Mouse (Mus musculus) small intestine, adult 2 months (tissue): Measurements from ENCODE around the gene Zc3h8.

ENCODE experiments used
- CTCF ChIP-seq: fragments of 200-500 bp; IDR thresholded peaks from 2 replicates; pipeline ENCODE4 v1.5.1; 2012; ENCODE audit warnings: low read depth, mild to moderate bottlenecking, control low read depth, inconsistent platforms, low read length, moderate library complexity, mixed read lengths; ENCODE audit not compliant: insufficient replicate concordance, insufficient read length; ENCODE audit errors: extremely low read depth
- POLR2A ChIP-seq: fragments of 200-500 bp; IDR thresholded peaks from 2 replicates; pipeline ENCODE4 v1.6.1; 2012; ENCODE audit warnings: low read depth, mild to moderate bottlenecking, control low read depth, inconsistent platforms, low read length, moderate library complexity

GRCm38 (mm10) chr2:128972301-128972700, 28.4 kb upstream of the Zc3h8 start:
- TF ChIP-seq POLR2A: no peak
- no peak for TF ChIP-seq CTCF
